25 mouse cellular contexts compared by ENCODE assay signal in the genomic region with DNA sequence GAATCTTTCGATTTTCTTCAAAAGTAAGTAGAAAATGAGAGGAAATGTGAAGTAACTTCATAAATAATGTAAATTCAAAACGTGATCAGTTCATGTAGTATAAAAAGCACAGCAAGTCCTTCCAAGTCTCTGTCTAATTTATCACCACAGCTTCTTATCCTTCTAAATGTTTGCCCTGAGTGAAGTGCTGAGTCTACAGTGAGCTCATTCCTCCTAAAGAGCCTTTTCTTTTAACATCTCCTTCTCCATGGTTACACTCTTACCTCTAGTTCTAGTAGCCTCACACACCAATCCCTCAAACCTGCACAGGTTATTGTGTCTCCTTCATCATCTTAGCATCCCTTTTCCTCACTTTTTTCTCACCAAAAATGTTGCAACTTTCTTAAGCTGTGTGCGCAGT.
"Had no signal": no experiment of that assay in that cellular context is flagged by ENCODE, and none has a peak within 500 bp of the region (broad histone marks: within the 10 kb centered on the region; RNA-seq: fewer than 3 reads in every experiment).

No protein-coding gene starts in this region.

- H3K9ac ChIP-seq: embryonic facial prominence, embryonic 12.5 days; embryonic facial prominence, embryonic 13.5 days; embryonic facial prominence, embryonic 15.5 days; forebrain, embryonic 12.5 days; forebrain, embryonic 13.5 days; forebrain, embryonic 15.5 days; forebrain, postnatal 0 days had no signal

- H3K9me3 ChIP-seq: embryonic facial prominence, embryonic 10.5 days; embryonic facial prominence, embryonic 12.5 days; embryonic facial prominence, embryonic 13.5 days; embryonic facial prominence, embryonic 15.5 days; forebrain, embryonic 10.5 days; forebrain, embryonic 12.5 days; forebrain, embryonic 13.5 days; forebrain, embryonic 15.5 days had no signal

- H3K27me3 ChIP-seq: embryonic facial prominence, embryonic 12.5 days; embryonic facial prominence, embryonic 13.5 days; embryonic facial prominence, embryonic 15.5 days; forebrain, embryonic 12.5 days; forebrain, embryonic 13.5 days; forebrain, embryonic 15.5 days had no signal

- H3K4me1 ChIP-seq: embryonic facial prominence, embryonic 10.5 days; embryonic facial prominence, embryonic 12.5 days; embryonic facial prominence, embryonic 15.5 days; forebrain, embryonic 12.5 days; forebrain, embryonic 13.5 days; forebrain, embryonic 15.5 days had no signal

- H3K27ac ChIP-seq: embryonic facial prominence, embryonic 10.5 days; embryonic facial prominence, embryonic 12.5 days; embryonic facial prominence, embryonic 13.5 days; embryonic facial prominence, embryonic 15.5 days; forebrain, embryonic 10.5 days; forebrain, embryonic 12.5 days; forebrain, embryonic 13.5 days; forebrain, embryonic 15.5 days; gastrocnemius, adult 2 months had no signal

- DNase-seq: cerebellum, adult 2 months; cerebellum, adult 8-10 months; cerebellum, adult 9-10 months; cerebellum, adult 9-11 months; cerebellum, postnatal 25 days; cerebellum, postnatal 36 days; gastrocnemius, adult 2 months; gastrocnemius, postnatal 10 days; gastrocnemius, postnatal 14 days; gastrocnemius, postnatal 25 days; gastrocnemius, postnatal 36 days; heart, adult 11 months; heart, adult 18-20 months had no signal

- H3K36me3 ChIP-seq: embryonic facial prominence, embryonic 10.5 days; embryonic facial prominence, embryonic 12.5 days; embryonic facial prominence, embryonic 13.5 days; embryonic facial prominence, embryonic 15.5 days; forebrain, embryonic 10.5 days; forebrain, embryonic 12.5 days; forebrain, embryonic 15.5 days had no signal

- H3K4me3 ChIP-seq: embryonic facial prominence, embryonic 10.5 days; embryonic facial prominence, embryonic 12.5 days; embryonic facial prominence, embryonic 13.5 days; embryonic facial prominence, embryonic 15.5 days; erythroblast, embryonic 14.5 days; forebrain, embryonic 10.5 days; forebrain, embryonic 12.5 days; forebrain, embryonic 13.5 days; forebrain, embryonic 15.5 days; gastrocnemius, adult 2 months had no signal

- ATAC-seq: forebrain, embryonic 13.5 days; forebrain, embryonic 14.5 days; forebrain, embryonic 15.5 days; forebrain, embryonic 16.5 days; forebrain, postnatal 0 days had no signal

- H3K4me2 ChIP-seq: embryonic facial prominence, embryonic 12.5 days; embryonic facial prominence, embryonic 13.5 days; embryonic facial prominence, embryonic 15.5 days; forebrain, embryonic 12.5 days; forebrain, embryonic 13.5 days; forebrain, embryonic 15.5 days had no signal
